Mouse (Mus musculus) heart, postnatal 4 days (tissue): ENCODE results near the gene Trim38. TPM values are rescaled to one million over a fixed set of nuclear protein-coding genes. Genes with fewer than 3 reads are reported as not detected.

Experiments used
- DNase-seq: peaks from one replicate; pipeline ENCODE4 v3.0.0; 2021
- total RNA-seq, 2 experiments: library from RNA; stranded (reverse); gene quantifications; 2 replicates each; pipeline ENCODE4 v1.2.3; 2021

Gene Trim38
- total RNA-seq, 2 experiments from 2014 or later = not detected

DNA sequence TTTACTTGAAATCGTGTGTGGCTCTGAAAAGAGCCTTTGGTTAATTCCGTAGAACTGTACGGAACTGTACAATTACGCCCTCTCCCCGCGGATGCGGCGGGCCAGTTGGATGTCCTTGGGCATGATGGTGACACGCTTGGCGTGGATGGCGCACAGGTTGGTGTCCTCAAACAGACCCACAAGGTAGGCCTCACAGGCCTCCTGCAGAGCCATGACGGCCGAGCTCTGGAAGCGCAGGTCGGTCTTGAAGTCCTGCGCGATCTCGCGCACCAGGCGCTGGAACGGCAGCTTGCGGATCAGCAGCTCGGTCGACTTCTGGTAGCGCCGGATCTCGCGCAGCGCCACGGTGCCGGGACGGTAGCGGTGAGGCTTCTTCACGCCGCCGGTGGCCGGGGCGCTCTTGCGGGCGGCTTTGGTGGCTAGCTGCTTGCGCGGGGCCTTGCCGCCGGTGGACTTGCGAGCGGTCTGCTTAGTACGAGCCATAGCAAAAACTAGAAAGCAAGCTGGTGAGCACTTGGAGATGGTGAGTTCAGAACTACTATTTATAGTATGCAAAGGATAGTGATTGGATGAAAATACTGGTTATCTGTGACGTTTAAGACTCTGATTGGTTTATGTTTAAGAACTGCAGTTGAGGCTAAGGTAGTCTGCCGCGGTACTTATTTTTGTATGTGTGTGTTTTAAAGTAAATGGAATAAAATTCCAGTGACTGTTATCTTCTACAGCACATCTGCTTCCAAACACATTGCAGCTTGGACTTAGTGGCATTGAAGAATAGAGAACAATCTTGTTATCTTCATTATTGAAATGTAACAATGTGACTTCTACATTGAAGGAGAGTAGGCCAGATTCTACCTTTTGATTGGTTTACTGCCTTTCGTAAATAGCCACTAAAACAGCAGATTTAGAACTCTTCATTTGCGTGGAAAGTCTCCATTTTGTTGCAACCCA is 7.6 kb upstream of the Trim38 start, which contains the start of gene Hist1h3a:
Gene Hist1h3a, minus strand, starts transcription at position 516 of the 951 bp plus-strand sequence.
- peak; percentile 67 for DNase-seq

DNA sequence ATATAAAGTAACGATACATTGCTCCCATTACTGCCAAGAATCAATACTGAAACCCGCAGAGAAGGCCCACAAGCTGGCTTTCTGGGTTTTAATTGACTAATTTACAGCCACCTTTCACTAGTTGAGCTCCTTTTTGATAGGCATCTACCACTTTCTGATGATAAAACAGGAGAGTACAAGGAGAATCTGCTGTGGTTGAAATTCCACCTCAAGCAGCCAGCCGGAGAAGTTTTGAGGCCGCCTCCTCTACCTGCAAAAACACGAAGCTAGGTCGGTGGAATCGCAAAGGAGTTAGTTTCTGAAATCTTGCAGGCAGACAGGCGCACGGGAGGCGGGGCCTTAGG is 6.5 kb upstream of the Trim38 start:
- no peak for DNase-seq

GRCm38 (mm10) chr13:23763586-23764323 is 6.0 kb upstream of the Trim38 start, which contains the start of gene Hist1h1a:
Gene Hist1h1a (plus strand): TSS chr13:23763666.
- peak; percentile 85 for DNase-seq

DNA sequence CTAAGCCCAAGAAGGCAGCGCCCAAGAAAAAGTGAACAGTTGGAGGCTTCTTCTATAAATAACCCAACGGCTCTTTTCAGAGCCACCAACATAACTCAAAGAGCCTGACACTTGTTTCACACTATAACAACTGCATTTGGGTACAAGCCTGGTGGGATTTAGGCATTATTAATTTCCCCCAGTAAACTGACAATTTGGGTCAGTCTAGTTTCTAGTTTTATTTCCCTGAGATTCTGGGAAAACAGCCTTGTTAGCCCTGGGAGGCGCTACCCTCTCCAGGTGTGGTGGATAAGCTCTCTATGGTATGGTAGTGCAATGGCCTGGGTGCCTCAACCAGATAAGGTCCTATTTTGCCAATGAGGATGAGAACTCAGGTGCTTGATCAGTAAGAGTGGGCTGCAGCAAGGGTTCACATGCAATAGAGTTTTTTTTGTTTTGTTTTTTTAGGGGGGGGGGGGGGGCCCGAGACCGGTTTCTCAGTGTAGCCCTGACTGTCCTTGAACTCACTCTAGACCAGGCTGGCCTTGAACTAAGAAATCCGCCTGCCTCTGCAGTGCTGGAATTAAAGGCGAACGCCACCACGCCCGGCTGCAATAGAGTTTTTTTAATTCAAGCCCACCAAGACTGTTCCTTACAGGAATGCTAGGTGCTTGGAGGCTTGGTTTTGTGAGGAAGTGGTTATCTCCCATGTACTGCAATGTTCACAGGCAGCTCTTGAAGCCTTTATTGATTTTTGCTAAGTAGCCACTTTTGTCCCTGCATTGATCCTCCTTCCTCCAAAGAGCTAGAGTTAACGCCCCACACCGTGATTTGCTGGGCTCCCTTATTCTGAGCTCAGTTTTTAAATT is 5.2 kb upstream of the Trim38 start:
- no peak for DNase-seq

- no peak for DNase-seq
Observed at GRCm38 (mm10) chr13:23765172-23765513, 4.6 kb upstream of the Trim38 start.

DNA sequence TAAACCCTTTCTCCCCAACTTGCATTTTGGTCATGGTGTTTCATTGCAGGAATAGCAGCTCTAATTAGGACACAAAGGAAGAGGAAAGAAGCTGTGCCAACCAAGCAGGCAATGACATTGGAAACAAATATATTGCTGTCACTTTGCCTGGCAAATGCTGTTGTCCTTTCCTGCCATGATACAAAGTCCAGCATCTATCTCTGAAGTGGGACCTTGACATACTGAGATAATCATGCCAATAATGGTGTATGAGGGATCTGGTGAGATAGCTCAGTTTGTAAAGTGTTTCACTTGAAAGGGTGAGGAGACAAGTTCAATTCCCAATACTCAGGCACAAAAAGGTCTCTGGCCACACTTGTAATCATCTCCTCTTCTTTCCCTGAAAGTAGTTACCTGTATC is 2.9 kb upstream of the Trim38 start:
- DNase-seq = no peak

DNA sequence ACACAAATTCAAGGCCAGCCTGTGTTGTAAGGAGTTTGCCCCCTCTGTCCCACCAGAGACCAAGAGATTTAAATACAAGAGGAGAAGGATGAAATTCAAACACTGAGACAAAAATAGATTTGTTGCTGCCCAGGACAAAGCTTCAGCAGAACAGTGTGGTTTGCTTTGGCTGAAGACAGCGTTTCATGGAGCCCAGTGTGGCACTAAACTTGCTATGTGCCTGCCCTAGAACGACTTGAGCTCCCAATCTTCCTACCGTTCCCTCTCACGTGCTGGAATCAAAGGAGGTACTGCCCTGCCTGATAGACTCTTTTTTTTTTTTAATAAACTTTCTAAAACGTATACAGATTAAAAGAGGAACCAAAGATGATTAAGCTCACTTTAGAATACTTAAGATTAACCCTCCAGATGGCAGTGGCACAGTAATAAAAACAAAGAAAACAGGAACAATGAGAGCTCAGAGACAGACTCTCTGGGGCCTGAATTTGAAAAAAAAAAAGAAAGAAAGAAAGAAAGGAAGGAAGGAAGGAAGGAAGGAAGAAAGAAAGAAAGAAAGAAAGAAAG is 797 bp upstream of the Trim38 start:
- DNase-seq = no peak

DNA sequence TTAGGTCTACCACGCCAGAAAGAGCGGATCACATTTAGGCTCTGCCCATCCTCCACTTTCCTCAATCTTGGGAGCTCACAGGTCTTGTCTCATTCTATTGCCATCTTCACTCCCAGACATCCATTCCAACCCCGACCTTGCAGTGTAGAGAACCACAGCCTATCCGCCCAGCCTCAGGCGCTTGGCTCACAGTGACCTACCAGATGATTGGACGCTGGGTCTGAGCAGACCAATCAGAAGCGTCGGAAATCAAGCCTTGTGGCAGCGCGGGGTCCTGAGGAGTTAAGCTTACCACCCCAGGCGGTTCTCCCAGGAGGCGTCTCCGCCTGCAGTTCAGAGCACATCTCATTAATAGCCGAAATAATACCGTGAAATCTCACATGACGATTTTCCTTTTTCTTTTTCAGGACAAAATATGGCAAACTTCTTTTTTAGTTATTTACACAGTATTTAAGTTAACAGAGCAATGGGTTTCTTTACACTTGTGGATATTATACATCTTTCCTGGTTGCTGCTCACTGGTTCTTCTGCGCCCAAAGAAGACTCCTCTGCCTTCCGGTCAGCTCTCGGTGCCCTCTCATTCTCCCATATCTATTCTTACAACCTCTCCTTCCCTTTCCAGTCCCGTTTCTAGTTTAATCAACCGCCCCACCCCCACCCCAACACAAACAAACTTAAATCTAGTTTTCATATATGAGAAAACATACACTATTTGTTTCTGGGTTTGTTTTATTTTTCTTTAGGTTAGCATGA is 3.0 kb downstream of the Trim38 start:
- DNase-seq = peak; percentile 63

DNA sequence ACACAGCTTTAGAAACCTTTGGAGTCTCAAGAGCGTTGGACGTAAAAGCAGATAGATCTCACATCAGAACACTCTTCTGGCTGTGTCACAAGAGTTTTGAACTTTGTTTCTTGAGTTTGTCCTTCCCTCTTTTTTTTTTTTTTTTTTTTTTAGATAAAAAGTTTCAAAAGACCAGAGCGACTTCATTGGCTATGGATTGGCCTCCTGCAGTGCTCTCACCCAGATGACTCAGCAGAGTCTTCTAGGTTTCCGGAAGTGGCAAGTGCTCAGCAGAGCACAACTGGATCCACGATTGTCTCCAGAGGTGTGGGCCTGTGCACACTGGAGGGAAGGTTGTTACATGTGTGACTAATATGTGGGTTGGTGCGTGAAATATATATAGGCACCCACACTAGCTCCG is 8.6 kb downstream of the Trim38 start:
- no peak for DNase-seq

DNA sequence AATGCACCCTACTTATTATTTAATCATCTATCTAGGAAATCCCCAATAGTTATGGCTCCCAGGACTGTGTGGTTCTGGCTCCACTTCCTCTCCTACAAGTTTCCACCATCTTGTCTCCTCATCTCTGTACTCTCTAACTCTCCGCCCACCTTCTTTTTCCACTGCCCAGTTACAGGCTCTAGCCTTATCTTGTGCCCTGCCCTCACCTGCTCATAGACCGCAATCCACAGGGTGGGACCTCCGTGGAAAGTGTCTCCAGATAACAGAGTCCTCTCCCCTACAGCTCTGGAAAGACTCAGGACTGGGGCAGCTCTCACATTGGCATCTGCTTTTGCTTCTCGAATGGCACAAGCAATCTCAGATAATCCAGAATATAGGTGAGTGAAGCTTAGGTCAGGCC is 9.3 kb downstream of the Trim38 start:
- DNase-seq = no peak

DNA sequence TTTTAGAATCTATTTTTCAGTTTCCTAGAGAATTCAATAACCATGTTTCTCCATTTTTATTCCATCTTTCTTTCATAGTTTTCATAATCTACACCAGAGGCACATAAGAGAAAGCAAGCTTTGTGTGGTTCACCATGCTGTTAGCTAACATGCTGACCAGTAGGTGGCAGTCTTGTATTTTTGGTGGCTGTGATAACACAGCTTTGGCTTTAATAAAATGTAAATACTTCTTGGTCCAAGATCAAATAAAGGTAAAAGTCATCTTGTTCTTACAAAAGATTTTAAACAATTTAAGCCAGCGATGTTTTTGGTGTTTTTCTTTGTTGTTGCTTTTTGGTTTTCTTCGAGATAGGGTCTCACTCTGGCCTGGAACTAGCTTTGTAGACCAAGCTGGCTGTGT is 22.8 kb downstream of the Trim38 start:
- peak; percentile 56 for DNase-seq

DNA sequence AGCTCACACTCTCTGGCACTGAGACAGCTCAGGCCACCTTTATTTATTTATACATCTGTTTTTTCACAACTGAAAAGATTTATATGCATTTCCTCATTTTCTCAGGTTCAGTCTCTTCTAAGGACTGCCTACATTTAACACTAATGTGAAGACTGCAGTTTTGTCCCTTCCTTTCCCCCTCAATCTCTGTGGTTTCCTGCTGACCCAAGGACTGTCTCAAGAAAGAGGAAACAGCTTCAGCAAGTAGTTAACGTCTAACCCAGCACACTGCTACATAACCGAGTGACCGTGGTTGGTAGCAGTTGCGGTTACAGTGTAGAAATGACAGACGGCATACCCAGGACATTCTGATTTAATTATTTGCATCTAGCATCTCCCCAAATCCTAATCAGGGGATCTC is 29.7 kb downstream of the Trim38 start:
- DNase-seq = no peak

DNA sequence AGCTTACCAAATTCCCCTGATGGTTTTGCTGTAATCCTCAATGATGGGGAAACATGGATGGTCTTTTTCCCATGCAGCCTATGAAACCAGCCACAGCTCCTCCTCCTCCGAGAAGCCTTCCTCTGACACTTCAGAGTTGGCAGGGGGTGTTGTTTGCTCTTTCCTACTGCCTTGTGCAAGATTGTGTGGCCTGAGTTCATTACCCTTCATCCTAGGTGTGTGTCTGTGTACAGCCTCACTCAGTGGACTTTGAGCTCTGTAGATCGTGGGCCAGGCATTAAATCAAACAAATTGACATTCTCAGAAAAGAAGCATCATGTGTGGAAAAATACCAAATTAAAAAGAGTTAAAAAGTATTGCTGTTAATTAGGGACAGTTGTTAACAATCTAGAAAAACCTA is 34.8 kb downstream of the Trim38 start:
- DNase-seq = no peak

- no peak for DNase-seq
Observed at GRCm38 (mm10) chr13:23806422-23807052, 36.8 kb downstream of the Trim38 start, which contains the start of gene Slc17a2. Gene Slc17a2 (plus strand): TSS chr13:23806993.

DNA sequence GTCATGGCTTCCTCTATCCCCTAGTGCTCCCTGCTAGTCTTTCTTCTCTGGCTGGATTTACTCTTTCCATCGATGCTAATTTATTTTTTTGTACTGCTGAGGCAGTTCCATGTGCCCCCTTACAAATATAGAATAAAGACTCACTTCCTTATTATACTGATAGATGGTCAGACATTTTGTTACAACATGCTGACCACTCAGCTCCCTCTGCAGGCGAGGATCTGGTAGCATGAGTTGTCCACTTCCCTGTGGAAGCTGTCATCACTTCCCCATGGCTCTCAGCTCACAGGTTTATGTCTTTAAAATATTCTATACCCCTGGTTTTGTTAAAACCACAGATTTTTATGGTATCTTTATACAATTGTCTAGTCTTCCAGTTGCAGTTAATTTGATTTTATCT is 46.4 kb downstream of the Trim38 start:
- DNase-seq = no peak

DNA sequence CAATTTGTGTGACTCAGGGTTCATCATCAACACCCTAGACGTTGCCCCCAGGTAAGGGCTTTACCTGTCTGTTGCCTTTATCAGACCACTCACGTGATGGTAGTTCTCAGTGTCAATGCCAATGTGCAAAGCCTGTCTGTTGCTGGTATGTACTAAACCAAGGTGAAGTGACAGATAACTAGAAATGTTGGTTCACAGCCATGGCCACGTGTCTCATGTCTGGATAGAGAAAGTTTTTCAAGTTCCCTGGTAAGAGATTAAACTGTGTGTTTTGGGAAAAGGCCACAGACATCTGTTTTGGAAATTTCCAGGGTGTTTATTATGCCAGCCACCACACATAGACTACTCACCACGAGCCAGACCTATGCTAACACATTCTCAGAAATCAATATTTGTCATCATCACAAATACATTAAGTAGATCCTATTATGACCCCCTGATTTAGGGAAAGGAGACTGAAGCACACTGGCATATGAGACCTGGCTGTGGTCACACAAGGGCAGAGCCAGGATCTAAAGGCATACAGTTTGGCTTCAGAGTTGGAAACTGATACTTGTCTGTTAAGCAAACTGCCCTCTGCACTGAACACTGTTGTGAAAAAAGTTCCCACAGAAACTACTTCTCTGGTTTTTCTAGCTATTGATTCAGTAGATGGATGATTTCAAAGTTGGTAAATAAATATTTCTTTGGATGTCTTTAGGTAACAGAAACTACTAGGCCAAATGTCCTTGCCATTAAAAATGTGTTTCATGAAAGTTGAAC is 50.6 kb downstream of the Trim38 start:
- DNase-seq = no peak

GRCm38 (mm10) chr13:23822213-23822612 is 52.5 kb downstream of the Trim38 start:
- DNase-seq = no peak

- DNase-seq = no peak
Observed at GRCm38 (mm10) chr13:23826606-23827005, 56.9 kb downstream of the Trim38 start.

- peak; percentile 40 for DNase-seq
Observed at GRCm38 (mm10) chr13:23833053-23833452, 63.3 kb downstream of the Trim38 start.

DNA sequence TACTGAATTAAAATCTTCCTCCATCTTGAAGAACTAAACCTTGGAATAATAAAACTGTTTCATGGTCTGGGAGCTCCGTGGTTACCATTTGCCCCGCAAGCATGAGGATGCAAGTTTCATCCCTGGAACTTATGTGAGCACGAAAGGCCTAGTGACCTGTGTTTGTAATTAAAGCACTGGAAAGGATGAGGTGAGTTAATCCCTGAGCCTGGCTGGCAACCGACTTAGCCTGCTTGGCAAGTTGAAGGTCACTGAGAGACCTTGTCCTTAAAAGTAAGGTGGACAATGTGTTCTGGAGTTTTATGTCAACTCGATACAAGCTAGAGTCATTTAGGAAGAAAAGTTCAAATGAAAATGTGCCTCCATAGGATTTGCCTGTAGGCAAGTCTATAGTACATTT is 65.1 kb downstream of the Trim38 start:
- DNase-seq = no peak
